Mouse (Mus musculus): ENCODE measurements at regions not wholly inside any gene's neighbourhood (a gene's known extent, or its start where the extent isn't known, plus 50 kb on each side); places are given as distances from the start of the nearest gene placed in this dataset.

DNA sequence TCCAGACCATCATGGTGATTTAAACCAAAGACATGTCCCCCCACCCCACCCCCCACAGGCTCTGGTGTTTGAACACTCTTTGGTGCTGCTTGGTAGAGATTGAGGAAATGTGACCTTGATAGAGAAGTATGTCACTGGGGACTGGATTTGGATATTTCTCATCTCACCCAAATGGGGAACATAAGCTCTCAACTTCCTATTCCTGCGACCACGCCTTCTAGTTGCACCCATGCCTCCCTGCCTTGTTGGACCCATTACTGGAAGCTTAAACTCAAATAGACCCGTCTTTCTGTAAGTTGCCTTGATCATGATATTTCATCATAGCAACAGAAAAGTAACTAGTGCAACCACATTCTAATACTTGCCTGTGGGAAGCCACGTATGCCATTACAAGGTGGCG is 474.2 kb upstream of the Adgrl2 start:
- TF ChIP-seq POLR2A (IDR thresholded peaks at IDR 0.05; ENCODE audit: extremely low read depth, insufficient read depth, low read length) (no peak), CTCF (IDR thresholded peaks at IDR 0.05; ENCODE audit: low read depth, low read length) (no peak)
- Histone ChIP-seq H3K27me3 (ENCODE audit: control insufficient read depth, insufficient read depth, low read length) (no peaks in the 10 kb centered on the region), H3K79me2 (ENCODE audit: control insufficient read depth, insufficient read depth, low read length) (no peaks in the 10 kb centered on the region), H3K9ac (ENCODE audit: low read depth, low read length) (no peak overlapping the region), H3K27ac (replicated peaks; ENCODE audit: insufficient read depth, low read depth, low read length) (no peak overlapping the region), H3K4me3 (ENCODE audit: insufficient read depth, low read depth, low read length) (no peak overlapping the region), H3K4me1 (ENCODE audit: control insufficient read depth, insufficient read depth, low read length) (no peaks in the 10 kb centered on the region), H3K36me3 (ENCODE audit: control insufficient read depth, insufficient read depth, low read length) (no peaks in the 10 kb centered on the region)
- DNase-seq (ENCODE audit: extremely low read depth, low read depth, low spot score), result peak; percentile 40
- 94% methylated on average over 5 of the region's 5 CpGs for WGBS

DNA sequence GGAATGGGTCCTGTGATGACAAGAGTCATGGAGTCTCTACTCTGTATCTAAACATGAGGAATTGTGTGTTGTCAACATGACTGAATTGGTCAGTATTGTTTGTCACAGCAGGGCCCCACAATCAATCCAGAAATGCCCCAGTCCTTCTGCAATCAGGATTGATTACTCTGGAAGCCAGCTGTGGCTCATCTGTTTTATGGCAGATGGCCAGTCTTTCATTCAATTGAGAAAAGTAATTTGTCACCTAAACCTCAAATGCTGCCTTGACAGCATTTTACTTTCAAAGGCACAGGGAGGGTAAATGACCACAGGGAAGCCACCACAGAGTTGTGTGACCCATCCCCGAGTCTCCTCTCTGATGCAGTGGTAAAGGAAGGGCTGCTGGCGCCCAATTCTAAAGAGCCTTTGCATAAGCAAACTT is 471.8 kb upstream of the Adgrl2 start:
- H3K27me3 ChIP-seq (ENCODE audit: control insufficient read depth, insufficient read depth, low read length), result no peaks in the 10 kb centered on the region
- no peak for DNase-seq (ENCODE audit: extremely low read depth, low read depth, low spot score)
- H3K79me2 ChIP-seq (ENCODE audit: control insufficient read depth, insufficient read depth, low read length), result no peaks in the 10 kb centered on the region
- no peak overlapping the region for H3K4me3 ChIP-seq (ENCODE audit: insufficient read depth, low read depth, low read length)
- H3K27ac ChIP-seq (replicated peaks; ENCODE audit: insufficient read depth, low read depth, low read length), result no peak overlapping the region
- WGBS, result 88% methylated on average over 2 of the region's 2 CpGs
- no peaks in the 10 kb centered on the region for H3K4me1 ChIP-seq (ENCODE audit: control insufficient read depth, insufficient read depth, low read length)
- no peaks in the 10 kb centered on the region for H3K36me3 ChIP-seq (ENCODE audit: control insufficient read depth, insufficient read depth, low read length)
- TF ChIP-seq CTCF (IDR thresholded peaks at IDR 0.05; ENCODE audit: low read depth, low read length) (no peak), POLR2A (IDR thresholded peaks at IDR 0.05; ENCODE audit: extremely low read depth, insufficient read depth, low read length) (no peak)
- H3K9ac ChIP-seq (ENCODE audit: low read depth, low read length), result no peak overlapping the region

DNA sequence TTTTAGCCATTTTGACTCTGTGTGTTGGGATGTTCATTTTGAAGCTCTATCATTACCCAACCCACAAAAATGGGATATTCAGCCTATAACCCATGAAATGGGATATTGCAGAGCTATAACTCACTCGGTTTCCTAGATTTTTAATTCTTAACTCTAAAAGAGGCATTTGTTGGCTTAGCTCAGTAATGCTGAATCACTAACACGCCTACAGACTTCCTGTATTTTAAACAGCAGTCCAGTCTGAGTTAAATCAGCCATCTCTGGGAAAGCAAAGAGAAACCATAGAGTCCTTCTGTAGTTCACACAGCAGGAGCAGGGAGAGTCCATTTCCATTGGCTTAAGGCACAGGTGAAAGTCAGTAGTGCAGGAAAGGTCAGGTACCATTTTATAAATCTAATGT is 471.3 kb upstream of the Adgrl2 start:
- no peaks in the 10 kb centered on the region for H3K36me3 ChIP-seq (ENCODE audit: control insufficient read depth, insufficient read depth, low read length)
- no peaks in the 10 kb centered on the region for H3K4me1 ChIP-seq (ENCODE audit: control insufficient read depth, insufficient read depth, low read length)
- H3K9ac ChIP-seq (ENCODE audit: low read depth, low read length), result no peak overlapping the region
- H3K4me3 ChIP-seq (ENCODE audit: insufficient read depth, low read depth, low read length), result no peak overlapping the region
- H3K27me3 ChIP-seq (ENCODE audit: control insufficient read depth, insufficient read depth, low read length), result no peaks in the 10 kb centered on the region
- H3K27ac ChIP-seq (replicated peaks; ENCODE audit: insufficient read depth, low read depth, low read length), result no peak overlapping the region
- no peak for DNase-seq (ENCODE audit: extremely low read depth, low read depth, low spot score)
- TF ChIP-seq CTCF (IDR thresholded peaks at IDR 0.05; ENCODE audit: low read depth, low read length) (no peak), POLR2A (IDR thresholded peaks at IDR 0.05; ENCODE audit: extremely low read depth, insufficient read depth, low read length) (no peak)
- no peaks in the 10 kb centered on the region for H3K79me2 ChIP-seq (ENCODE audit: control insufficient read depth, insufficient read depth, low read length)
- 75% methylated on average over 2 of the region's 2 CpGs for WGBS

DNA sequence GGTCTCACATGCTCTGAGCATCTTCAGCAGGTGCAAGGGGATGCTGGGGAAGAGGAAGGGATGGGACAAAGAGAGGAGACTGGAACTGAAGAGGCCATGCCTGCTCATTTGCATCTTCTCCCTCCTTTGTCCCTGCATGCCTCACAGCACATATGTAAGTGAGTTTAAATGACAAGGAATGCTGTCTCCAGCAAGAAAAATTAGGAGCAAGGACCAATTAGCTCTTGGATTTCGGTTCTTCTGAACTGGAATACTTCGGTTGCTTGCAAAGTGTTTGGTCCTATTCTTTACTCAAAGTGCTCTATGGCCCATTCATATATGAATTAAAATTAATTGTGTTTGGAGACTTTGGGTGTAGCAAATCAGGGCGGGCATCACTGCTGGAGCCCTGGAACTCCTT is 459.0 kb upstream of the Adgrl2 start:
- H3K4me1 ChIP-seq (ENCODE audit: control insufficient read depth, insufficient read depth, low read length), result no peaks in the 10 kb centered on the region
- 85% methylated on average over 3 of the region's 3 CpGs for WGBS
- H3K9ac ChIP-seq (ENCODE audit: low read depth, low read length), result no peak overlapping the region
- no peak overlapping the region for H3K27ac ChIP-seq (replicated peaks; ENCODE audit: insufficient read depth, low read depth, low read length)
- TF ChIP-seq POLR2A (IDR thresholded peaks at IDR 0.05; ENCODE audit: extremely low read depth, insufficient read depth, low read length) (no peak), CTCF (IDR thresholded peaks at IDR 0.05; ENCODE audit: low read depth, low read length) (no peak)
- no peak overlapping the region for H3K4me3 ChIP-seq (ENCODE audit: insufficient read depth, low read depth, low read length)
- H3K27me3 ChIP-seq (ENCODE audit: control insufficient read depth, insufficient read depth, low read length), result no peaks in the 10 kb centered on the region
- no peak for DNase-seq (ENCODE audit: extremely low read depth, low read depth, low spot score)
- no peaks in the 10 kb centered on the region for H3K36me3 ChIP-seq (ENCODE audit: control insufficient read depth, insufficient read depth, low read length)
- no peaks in the 10 kb centered on the region for H3K79me2 ChIP-seq (ENCODE audit: control insufficient read depth, insufficient read depth, low read length)

DNA sequence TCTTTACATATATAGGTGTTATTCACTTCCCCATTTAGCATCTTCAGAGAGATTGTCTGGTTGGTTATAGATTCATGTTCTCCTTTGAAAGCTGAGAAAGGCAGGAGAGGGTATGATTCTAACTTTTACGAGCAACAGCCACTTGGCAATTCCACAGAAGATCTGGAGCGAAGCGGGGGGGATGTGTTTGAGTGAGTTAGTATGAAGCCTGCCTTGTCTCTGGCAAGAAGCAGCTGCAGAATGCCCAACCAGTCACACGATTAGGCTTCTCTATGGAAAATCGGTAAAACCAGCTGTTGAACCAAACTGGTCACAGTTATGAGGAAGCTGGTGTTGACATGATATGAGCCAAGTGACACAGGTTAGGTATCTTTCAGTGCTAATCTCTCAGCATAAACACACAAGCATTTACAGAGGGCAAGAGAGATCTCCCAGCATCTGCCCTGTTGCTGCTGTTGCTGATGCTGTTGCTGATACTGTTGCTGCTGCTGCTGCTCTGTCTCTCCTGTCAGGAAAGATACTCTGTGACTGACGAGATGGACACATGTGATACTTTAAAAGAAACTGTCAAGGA is 455.7 kb upstream of the Adgrl2 start:
- Histone ChIP-seq H3K4me3 (ENCODE audit: insufficient read depth, low read depth, low read length) (no peak overlapping the region), H3K27me3 (ENCODE audit: control insufficient read depth, insufficient read depth, low read length) (no peaks in the 10 kb centered on the region), H3K27ac (replicated peaks; ENCODE audit: insufficient read depth, low read depth, low read length) (no peak overlapping the region), H3K79me2 (ENCODE audit: control insufficient read depth, insufficient read depth, low read length) (no peaks in the 10 kb centered on the region), H3K4me1 (ENCODE audit: control insufficient read depth, insufficient read depth, low read length) (no peaks in the 10 kb centered on the region), H3K9ac (ENCODE audit: low read depth, low read length) (no peak overlapping the region), H3K36me3 (ENCODE audit: control insufficient read depth, insufficient read depth, low read length) (no peaks in the 10 kb centered on the region)
- DNase-seq (ENCODE audit: extremely low read depth, low read depth, low spot score), result no peak
- no peak for TF ChIP-seq CTCF (IDR thresholded peaks at IDR 0.05; ENCODE audit: low read depth, low read length)
- TF ChIP-seq POLR2A (IDR thresholded peaks at IDR 0.05; ENCODE audit: extremely low read depth, insufficient read depth, low read length), result no peak
- 84% methylated on average over 6 of the region's 6 CpGs for WGBS

DNA sequence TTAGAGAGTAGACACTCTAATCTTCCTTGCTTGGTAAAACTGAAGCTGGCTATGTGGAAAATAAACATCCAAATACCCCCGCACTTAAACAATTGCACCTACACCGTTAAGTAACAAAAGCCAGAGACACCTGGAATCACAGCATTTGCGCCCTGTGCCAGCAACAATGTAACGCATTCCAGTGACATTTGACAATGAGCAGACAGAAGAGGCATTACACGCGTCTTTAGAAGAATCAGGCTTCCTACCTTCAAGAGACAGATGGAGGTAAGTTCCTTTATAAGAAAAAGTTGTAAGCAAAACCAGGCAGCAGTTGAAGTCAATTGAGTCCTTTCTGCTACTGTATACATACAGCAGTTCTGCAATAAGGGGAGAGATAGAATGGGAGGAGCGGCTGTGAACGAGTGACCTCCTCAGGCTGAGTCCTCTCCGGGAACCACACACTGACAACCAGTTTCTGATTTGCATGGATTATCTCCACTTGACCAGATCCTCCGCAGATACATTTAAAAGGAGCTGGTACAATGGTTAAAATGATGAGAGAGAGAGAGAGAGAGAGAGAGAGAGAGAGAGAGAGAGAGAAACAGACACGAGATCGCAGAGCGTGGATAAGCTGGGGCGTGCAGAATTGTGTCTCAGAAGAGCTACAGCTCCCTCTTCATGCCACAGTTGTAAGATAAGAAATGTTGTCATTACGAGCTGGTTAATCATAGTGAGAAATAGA is 454.7 kb upstream of the Adgrl2 start:
- Histone ChIP-seq H3K4me3 (ENCODE audit: insufficient read depth, low read depth, low read length) (no peak overlapping the region), H3K36me3 (ENCODE audit: control insufficient read depth, insufficient read depth, low read length) (no peaks in the 10 kb centered on the region), H3K27ac (replicated peaks; ENCODE audit: insufficient read depth, low read depth, low read length) (no peak overlapping the region), H3K4me1 (ENCODE audit: control insufficient read depth, insufficient read depth, low read length) (no peaks in the 10 kb centered on the region), H3K79me2 (ENCODE audit: control insufficient read depth, insufficient read depth, low read length) (no peaks in the 10 kb centered on the region), H3K27me3 (ENCODE audit: control insufficient read depth, insufficient read depth, low read length) (no peaks in the 10 kb centered on the region), H3K9ac (ENCODE audit: low read depth, low read length) (no peak overlapping the region)
- TF ChIP-seq CTCF (IDR thresholded peaks at IDR 0.05; ENCODE audit: low read depth, low read length) (peak; percentile 27; the same call in 1 of the 2 replicates), POLR2A (IDR thresholded peaks at IDR 0.05; ENCODE audit: extremely low read depth, insufficient read depth, low read length) (no peak)
- peak; percentile 74 for DNase-seq (ENCODE audit: extremely low read depth, low read depth, low spot score)
- 17% methylated on average over 15 of the region's 15 CpGs for WGBS
